Mouse (Mus musculus): ENCODE results near the gene Lin28a. TPM values are rescaled to one million over a fixed set of nuclear protein-coding genes. Genes with fewer than 3 reads are reported as not detected.

Lin28a gene
- polyA plus RNA-seq, 1 experiment from 2014 or later: 0.51 TPM

Other genes with a start within 250 kb of the Lin28a start
- gene Rps6ka1, start 131.0 kb downstream of the Lin28a start, polyA plus RNA-seq (2016; fragmentation: Nextera tagmentation; extraction: Ambion mirVana): 47.9 and 50.0 TPM in 2 replicates
- 3,165 and 3,185 TPM in 2 replicates for gene Hmgn2, start 50.2 kb downstream of the Lin28a start, polyA plus RNA-seq (2016; fragmentation: Nextera tagmentation; extraction: Ambion mirVana)
- 40.4 and 49.7 TPM in 2 replicates for gene Dhdds, start 17.9 kb downstream of the Lin28a start, polyA plus RNA-seq (2016; fragmentation: Nextera tagmentation; extraction: Ambion mirVana)
- gene Zfp683, start 35.0 kb upstream of the Lin28a start, polyA plus RNA-seq (2016; fragmentation: Nextera tagmentation; extraction: Ambion mirVana): not detected in 2 replicates
- gene Crybg2, start 42.0 kb upstream of the Lin28a start, polyA plus RNA-seq (2016; fragmentation: Nextera tagmentation; extraction: Ambion mirVana): 5.6 and 6.1 TPM in 2 replicates
- gene Cd52, start 76.2 kb upstream of the Lin28a start, polyA plus RNA-seq (2016; fragmentation: Nextera tagmentation; extraction: Ambion mirVana): 7.7 and 7.9 TPM in 2 replicates
- 9.6 and 10.4 TPM in 2 replicates for gene Ubxn11, start 83.7 kb upstream of the Lin28a start, polyA plus RNA-seq (2016; fragmentation: Nextera tagmentation; extraction: Ambion mirVana)
- gene Sh3bgrl3, start 109.9 kb upstream of the Lin28a start, polyA plus RNA-seq (2016; fragmentation: Nextera tagmentation; extraction: Ambion mirVana): 318 and 336 TPM in 2 replicates
- gene Cep85, start 168.3 kb upstream of the Lin28a start, polyA plus RNA-seq (2016; fragmentation: Nextera tagmentation; extraction: Ambion mirVana): 36.4 and 38.3 TPM in 2 replicates
- gene Gm7534, start 184.2 kb upstream of the Lin28a start, polyA plus RNA-seq (2016; fragmentation: Nextera tagmentation; extraction: Ambion mirVana): not detected in 2 replicates
- gene Catsper4, start 208.5 kb upstream of the Lin28a start, polyA plus RNA-seq (2016; fragmentation: Nextera tagmentation; extraction: Ambion mirVana): not detected in 2 replicates
- 1.7 and 2.0 TPM in 2 replicates for gene Cnksr1, start 219.6 kb upstream of the Lin28a start, polyA plus RNA-seq (2016; fragmentation: Nextera tagmentation; extraction: Ambion mirVana)
- 0.78 and 0.96 TPM in 2 replicates for gene E130218I03Rik, start 224.8 kb upstream of the Lin28a start, polyA plus RNA-seq (2016; fragmentation: Nextera tagmentation; extraction: Ambion mirVana)
- 17.5 and 19.2 TPM in 2 replicates for gene Zfp593, start 226.8 kb upstream of the Lin28a start, polyA plus RNA-seq (2016; fragmentation: Nextera tagmentation; extraction: Ambion mirVana)
- gene Gm30191, start 228.1 kb upstream of the Lin28a start, polyA plus RNA-seq (2016; fragmentation: Nextera tagmentation; extraction: Ambion mirVana): not detected in 2 replicates
- 4.2 and 5.9 TPM in 2 replicates for gene Grrp1, start 235.3 kb upstream of the Lin28a start, polyA plus RNA-seq (2016; fragmentation: Nextera tagmentation; extraction: Ambion mirVana)

Data from limb, embryonic 12.5 days (tissue).